Mouse (Mus musculus) MEL (cell line): ENCODE data around the gene Enox1. TPM values are rescaled to one million over a fixed set of nuclear protein-coding genes. Genes with fewer than 3 reads are reported as not detected.

Experiments
- DNase-seq: peaks from one replicate; pipeline ENCODE4 v3.0.0; 2011; ENCODE audit warnings: low read depth, low spot score
- H3K27ac ChIP-seq: 2 replicates; pipeline ENCODE4 v1.5.1; 2012; ENCODE audit warnings: low read depth, mild to moderate bottlenecking, control low read depth, low read length, moderate library complexity; ENCODE audit not compliant: control insufficient read depth
- H3K27me3 ChIP-seq, 2 experiments: fragments of 150-350 bp in 1 of 2; sonication (generic) in 1 of 2; 2 replicates each; pipeline ENCODE4 v1.6.1; 2012; ENCODE audit warnings: low read length in 2 of 2, mild to moderate bottlenecking in 2 of 2, improper control_type of control experiment in 1 of 2, moderate library complexity in 1 of 2; ENCODE audit not compliant: insufficient read depth in 2 of 2, control insufficient read depth in 1 of 2
- H3K36me3 ChIP-seq, 2 experiments: 2 replicates each; pipeline ENCODE4 v1.6.1; 2012 to 2014; ENCODE audit warnings: low read length in 2 of 2, improper control_type of control experiment in 1 of 2, inconsistent platforms in 1 of 2, mild to moderate bottlenecking in 1 of 2; ENCODE audit not compliant: insufficient read depth in 2 of 2, control insufficient read depth in 1 of 2
- H3K4me1 ChIP-seq, 2 experiments: fragments of 150-350 bp in 1 of 2; sonication (generic) in 1 of 2; 2 replicates each; pipeline ENCODE4 v1.6.1; 2012; ENCODE audit warnings: low read length in 2 of 2, improper control_type of control experiment in 1 of 2, mild to moderate bottlenecking in 1 of 2; ENCODE audit not compliant: insufficient read depth in 2 of 2, control insufficient read depth in 1 of 2
- H3K4me3 ChIP-seq, 2 experiments: fragments of 150-350 bp in 1 of 2; sonication (generic) in 1 of 2; 2 replicates each; pipeline ENCODE4 v1.5.1; 2012; ENCODE audit warnings: low read depth in 2 of 2, low read length in 2 of 2, mild to moderate bottlenecking in 2 of 2, moderate library complexity in 2 of 2, control low read depth in 1 of 2, improper control_type of control experiment in 1 of 2; ENCODE audit not compliant: control insufficient read depth in 1 of 2, insufficient read depth in 1 of 2
- H3K79me2 ChIP-seq: 2 replicates; pipeline ENCODE4 v1.6.1; 2012; ENCODE audit warnings: mild to moderate bottlenecking, low read length, moderate library complexity; ENCODE audit not compliant: control insufficient read depth, poor library complexity, insufficient read depth
- H3K9ac ChIP-seq: 2 replicates; pipeline ENCODE4 v1.6.1; 2012; ENCODE audit warnings: low read depth, mild to moderate bottlenecking, control low read depth, low read length, moderate library complexity; ENCODE audit not compliant: control insufficient read depth, poor library complexity, severe bottlenecking
- H3K9me3 ChIP-seq: fragments of 150-350 bp; sonication (generic); replicated peaks from 2 replicates; pipeline ENCODE4 v1.6.1; 2012; ENCODE audit warnings: mild to moderate bottlenecking, low read length, improper control_type of control experiment, moderate library complexity; ENCODE audit not compliant: insufficient read depth
- BHLHE40 ChIP-seq: IDR thresholded peaks from 2 replicates; pipeline ENCODE4 v1.6.1; 2012; ENCODE audit warnings: low read depth, mild to moderate bottlenecking, inconsistent platforms, low read length, improper control_type of control experiment, borderline replicate concordance
- E2F4 ChIP-seq: IDR thresholded peaks from 2 replicates; pipeline ENCODE4 v1.6.1; 2011; ENCODE audit warnings: low read depth, low read length, improper control_type of control experiment, borderline replicate concordance
- ELF1 ChIP-seq: IDR thresholded peaks from 2 replicates; pipeline ENCODE4 v1.6.1; 2014; ENCODE audit warnings: low read depth, mild to moderate bottlenecking, inconsistent platforms, low read length, improper control_type of control experiment, moderate library complexity
- GABPA ChIP-seq: IDR thresholded peaks from 2 replicates; pipeline ENCODE4 v1.6.1; 2012; ENCODE audit warnings: low read depth, mild to moderate bottlenecking, inconsistent platforms, low read length, improper control_type of control experiment, moderate library complexity
- HCFC1 ChIP-seq: IDR thresholded peaks from 2 replicates; pipeline ENCODE4 v1.6.1; 2012; ENCODE audit warnings: low read depth, mild to moderate bottlenecking, inconsistent platforms, low read length, improper control_type of control experiment, moderate library complexity
- MAFK ChIP-seq: IDR thresholded peaks from 2 replicates; pipeline ENCODE4 v1.6.1; 2011; ENCODE audit warnings: low read depth, mild to moderate bottlenecking, low read length, improper control_type of control experiment, borderline replicate concordance
- MAX ChIP-seq: IDR thresholded peaks from 2 replicates; pipeline ENCODE4 v1.6.1; 2011; ENCODE audit warnings: low read length, improper control_type of control experiment
- MEF2A ChIP-seq: IDR thresholded peaks from 2 replicates; pipeline ENCODE4 v1.6.1; 2014; ENCODE audit warnings: low read depth, mild to moderate bottlenecking, inconsistent platforms, low read length, improper control_type of control experiment; ENCODE audit not compliant: poor library complexity, insufficient replicate concordance, severe bottlenecking; ENCODE audit errors: extremely low read depth
- MYB ChIP-seq: IDR thresholded peaks from 2 replicates; pipeline ENCODE4 v1.6.1; 2011; ENCODE audit warnings: mild to moderate bottlenecking, low read depth, low read length, improper control_type of control experiment
- MYC ChIP-seq: IDR thresholded peaks from 2 replicates; pipeline ENCODE4 v1.6.1; 2011; ENCODE audit warnings: low read depth, mild to moderate bottlenecking, low read length, improper control_type of control experiment, moderate library complexity
- NRF1 ChIP-seq: IDR thresholded peaks from 2 replicates; pipeline ENCODE4 v1.6.1; 2014; ENCODE audit warnings: low read depth, mild to moderate bottlenecking, inconsistent platforms, low read length, improper control_type of control experiment, moderate library complexity; ENCODE audit not compliant: poor library complexity, insufficient read depth, severe bottlenecking
- POLR2AphosphoS2 ChIP-seq: IDR thresholded peaks from 2 replicates; pipeline ENCODE4 v1.6.1; 2011; ENCODE audit warnings: low read length, improper control_type of control experiment
- POLR2AphosphoS5 ChIP-seq: IDR thresholded peaks from 2 replicates; pipeline ENCODE4 v1.6.1; 2012; ENCODE audit warnings: low read depth, borderline replicate concordance, mild to moderate bottlenecking, inconsistent platforms, low read length, moderate library complexity, mixed read lengths
- RAD21 ChIP-seq: IDR thresholded peaks from 2 replicates; pipeline ENCODE4 v1.6.1; 2011; ENCODE audit warnings: mild to moderate bottlenecking, low read depth, low read length, improper control_type of control experiment
- SIN3A ChIP-seq: IDR thresholded peaks from 2 replicates; pipeline ENCODE4 v1.6.1; 2012; ENCODE audit warnings: low read length, improper control_type of control experiment, inconsistent platforms
- TAL1 ChIP-seq: IDR thresholded peaks from 2 replicates; pipeline ENCODE4 v1.6.1; 2012; ENCODE audit warnings: mild to moderate bottlenecking, inconsistent platforms, low read length, moderate library complexity, mixed read lengths
- TBP ChIP-seq: IDR thresholded peaks from 2 replicates; pipeline ENCODE4 v1.8.0; 2011; ENCODE audit warnings: low read depth, low read length, improper control_type of control experiment
- TCF12 ChIP-seq: IDR thresholded peaks from 2 replicates; pipeline ENCODE4 v1.6.1; 2014; ENCODE audit warnings: low read depth, mild to moderate bottlenecking, inconsistent platforms, low read length, improper control_type of control experiment, moderate library complexity
- USF1 ChIP-seq: IDR thresholded peaks from 2 replicates; pipeline ENCODE4 v1.6.1; 2014; ENCODE audit warnings: low read depth, mild to moderate bottlenecking, inconsistent platforms, low read length, improper control_type of control experiment, moderate library complexity
- USF2 ChIP-seq, 2 experiments: IDR thresholded peaks; 2 replicates each; pipeline ENCODE4 v1.6.1; 2011 to 2012; ENCODE audit warnings: improper control_type of control experiment in 2 of 2, low read length in 2 of 2, borderline replicate concordance in 1 of 2, inconsistent platforms in 1 of 2, low read depth in 1 of 2, mild to moderate bottlenecking in 1 of 2; ENCODE audit not compliant: insufficient read depth in 1 of 2
- ZKSCAN1 ChIP-seq: IDR thresholded peaks from 2 replicates; pipeline ENCODE4 v1.6.1; 2012; ENCODE audit warnings: low read depth, mild to moderate bottlenecking, inconsistent platforms, low read length, improper control_type of control experiment, moderate library complexity
- polyA plus RNA-seq, 2 experiments: library from polyadenylated mRNA; stranded (reverse) in 1 of 2; unstranded in 1 of 2; fragments of >175 nt in 1 of 2; fragments of >200 nt in 1 of 2; gene quantifications; 2 replicates each; pipeline versions ENCODE4 v1.2.1 to v1.2.4; 2012; ENCODE audit warnings: low replicate concordance in 2 of 2, low read depth in 1 of 2; ENCODE audit not compliant: insufficient read length in 2 of 2, insufficient read depth in 1 of 2, missing spikeins in 1 of 2
- total RNA-seq: library from RNA; depleted of rRNA; stranded (reverse); fragments of 300-350 nt; gene quantifications from 2 replicates; pipeline ENCODE4 v1.2.3, GENCODE M21; 2012

Gene Enox1
- total and polyA plus RNA-seq, 3 experiments = not detected

- Histone ChIP-seq H3K27me3 (no peaks in the 10 kb centered on the region), H3K79me2 (no peaks in the 10 kb centered on the region), H3K9ac (no peak overlapping the region), H3K4me3 (no peak overlapping the region), H3K4me1 (no peaks in the 10 kb centered on the region), H3K9me3 (no peaks in the 10 kb centered on the region), H3K27ac (no peak overlapping the region), H3K36me3 (no peaks in the 10 kb centered on the region)
- DNase-seq = no peak
- TF ChIP-seq ELF1 = no peak
- TF ChIP-seq MYB = no peak
- TF ChIP-seq TBP = no peak
- no peak for TF ChIP-seq RAD21
- no peak for TF ChIP-seq POLR2AphosphoS5
- no peak for TF ChIP-seq POLR2AphosphoS2
- TF ChIP-seq MAFK = no peak
- no peak for TF ChIP-seq GABPA
- TF ChIP-seq HCFC1 = no peak
- no peak for TF ChIP-seq BHLHE40
- TF ChIP-seq SIN3A = no peak
Observed at GRCm38 (mm10) chr14:77526262-77526661, 369.7 kb downstream of the Enox1 start.

- Histone ChIP-seq H3K4me1 (no peaks in the 10 kb centered on the region), H3K36me3 (no peaks in the 10 kb centered on the region), H3K9ac (no peak overlapping the region), H3K4me3 (no peak overlapping the region), H3K79me2 (no peaks in the 10 kb centered on the region), H3K27ac (no peak overlapping the region), H3K27me3 (no peaks in the 10 kb centered on the region), H3K9me3 (no peaks in the 10 kb centered on the region)
- DNase-seq = no peak
- TF ChIP-seq E2F4 = no peak
- no peak for TF ChIP-seq MAX
- no peak for TF ChIP-seq NRF1
- TF ChIP-seq POLR2AphosphoS5 = no peak
- TF ChIP-seq HCFC1 = no peak
- TF ChIP-seq TBP = no peak
- no peak for TF ChIP-seq GABPA
- no peak for TF ChIP-seq TCF12
- TF ChIP-seq TAL1 = no peak
- no peak for TF ChIP-seq SIN3A
- TF ChIP-seq MEF2A = no peak
- no peak for TF ChIP-seq USF2 (IDR thresholded peaks at IDR 0.05; ENCODE audit: borderline replicate concordance in 1 of 2, insufficient read depth in 1 of 2, low read depth in 1 of 2, low read length in 2 of 2)
- TF ChIP-seq MYC = no peak
- no peak for TF ChIP-seq USF1
- no peak for TF ChIP-seq ZKSCAN1
Observed at GRCm38 (mm10) chr14:77529201-77529600, 372.6 kb downstream of the Enox1 start.
